Mouse (Mus musculus): Measurements from ENCODE around the gene Klhdc10.

DNA sequence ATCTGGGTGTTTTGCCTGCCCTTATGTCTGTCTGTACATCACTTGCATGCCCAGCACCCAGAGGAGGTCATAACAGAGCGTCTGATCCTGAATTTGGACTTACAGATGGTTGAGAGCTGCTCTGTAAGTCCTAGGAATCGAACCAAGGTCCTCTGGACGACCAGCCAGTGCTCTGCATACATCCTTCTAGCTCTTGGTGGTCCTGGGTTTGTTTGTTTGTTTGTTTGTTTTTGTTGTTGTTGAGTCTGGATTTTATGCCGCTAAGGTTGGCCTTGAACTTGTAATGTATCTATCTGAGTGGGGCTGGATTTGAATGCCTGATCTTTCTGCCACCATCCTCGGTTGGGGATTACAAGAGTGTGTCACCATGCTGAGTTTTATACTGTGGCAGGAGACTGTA is 1.5 kb upstream of the Klhdc10 start:
- TF ChIP-seq CTCF (IDR thresholded peaks at IDR 0.05; ENCODE audit: extremely low read depth, insufficient read depth, insufficient read length, insufficient replicate concordance), result no peak
- no peak for TF ChIP-seq POLR2A (IDR thresholded peaks at IDR 0.05; ENCODE audit: low read depth, low read length)

Data from spleen, adult 2 months (tissue).